Mouse (Mus musculus): ENCODE results near the gene Snrpn. TPM values are rescaled to one million over a fixed set of nuclear protein-coding genes. Genes with fewer than 3 reads are reported as not detected.
A peak's percentile ranks its signal among the peaks of the same experiment; 100 is the strongest.
"Not testable (repeated sequence)": the region's sequence is repeated elsewhere in the genome, so short reads cannot be mapped to it uniquely, and the experiment has no call there.

The Snrpn gene
- 27.9 and 28.2 TPM in 2 replicates for polyA plus RNA-seq (2015; fragmentation: Nextera tagmentation; extraction: Ambion mirVana)

GRCm38 (mm10) chr7:60139742-60140480 lies at the start of gene Snrpn:
Gene Snrpn (minus strand): TSS chr7:60140219.
- ATAC-seq: no peak
- Histone ChIP-seq H3K4me1 (replicated peaks; ENCODE audit: control insufficient read depth, insufficient read depth, low read length) (no peaks in the 10 kb centered on the region), H3K9me3 (ENCODE audit: control insufficient read depth) (no peaks in the 10 kb centered on the region), H3K36me3 (ENCODE audit: control insufficient read depth, insufficient read depth) (no peaks in the 10 kb centered on the region), H3K27me3 (replicated peaks; ENCODE audit: control insufficient read depth, insufficient read depth, low read length) (no peaks in the 10 kb centered on the region), H3K4me2 (replicated peaks; ENCODE audit: low read depth) (no peak within 1 kb of the TSS), H3K27ac (ENCODE audit: low read depth, low read length) (no peak within 1 kb of the TSS), H3K4me3 (ENCODE audit: low read depth, low read length) (no peak within 1 kb of the TSS), H3K9ac (ENCODE audit: low read depth, low read length) (no peak within 1 kb of the TSS)
- TF ChIP-seq CTCF (IDR thresholded peaks at IDR 0.05; ENCODE audit: low read depth): no peak
- WGBS: 49% methylated on average over 4 of the region's 4 CpGs

- Histone ChIP-seq H3K9me3 (ENCODE audit: control insufficient read depth) (no peaks in the 10 kb centered on the region), H3K4me3 (ENCODE audit: low read depth, low read length) (no peak overlapping the region), H3K9ac (ENCODE audit: low read depth, low read length) (no peak overlapping the region), H3K4me2 (replicated peaks; ENCODE audit: low read depth) (no peak overlapping the region), H3K27ac (ENCODE audit: low read depth, low read length) (no peak overlapping the region), H3K27me3 (replicated peaks; ENCODE audit: control insufficient read depth, insufficient read depth, low read length) (no peaks in the 10 kb centered on the region), H3K4me1 (replicated peaks; ENCODE audit: control insufficient read depth, insufficient read depth, low read length) (no peaks in the 10 kb centered on the region), H3K36me3 (ENCODE audit: control insufficient read depth, insufficient read depth) (no peaks in the 10 kb centered on the region)
- ATAC-seq: no peak
- no peak for TF ChIP-seq CTCF (IDR thresholded peaks at IDR 0.05; ENCODE audit: low read depth)
- 50% methylated on average over 5 of the region's 5 CpGs for WGBS
Observed at GRCm38 (mm10) chr7:60170250-60171185, 30.5 kb upstream of the Snrpn start.

DNA sequence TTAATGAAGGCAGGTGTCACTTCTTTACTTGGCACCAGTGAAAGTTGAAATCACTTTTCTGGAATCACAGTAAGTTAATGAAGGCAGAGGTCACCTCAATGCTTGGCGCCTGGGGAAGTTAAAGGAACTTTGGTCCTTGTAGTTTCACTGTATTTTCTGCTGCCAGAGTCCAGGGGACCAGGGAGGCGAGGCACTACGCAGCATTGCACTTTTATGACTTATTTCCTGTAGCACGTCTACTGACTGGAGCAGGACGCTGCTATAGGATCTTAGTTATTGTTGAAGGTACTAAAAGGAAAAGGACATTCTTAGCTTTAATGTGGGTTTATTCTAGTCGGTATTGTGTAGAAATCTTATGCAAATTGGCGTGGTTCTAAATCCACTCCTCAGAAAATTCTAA lies 14.7 kb downstream of the Snrpn start:
- ATAC-seq: peak; percentile 74
- no peaks in the 10 kb centered on the region for H3K4me1 ChIP-seq (replicated peaks; ENCODE audit: control insufficient read depth, insufficient read depth, low read length)
- no peak overlapping the region for H3K9ac ChIP-seq (ENCODE audit: low read depth, low read length)
- no peaks in the 10 kb centered on the region for H3K27me3 ChIP-seq (replicated peaks; ENCODE audit: control insufficient read depth, insufficient read depth, low read length)
- no peaks in the 10 kb centered on the region for H3K36me3 ChIP-seq (ENCODE audit: control insufficient read depth, insufficient read depth)
- no peak for TF ChIP-seq CTCF (IDR thresholded peaks at IDR 0.05; ENCODE audit: low read depth)
- H3K9me3 ChIP-seq (ENCODE audit: control insufficient read depth): no peaks in the 10 kb centered on the region
- H3K4me3 ChIP-seq (ENCODE audit: low read depth, low read length): no peak overlapping the region
- no peak overlapping the region for H3K4me2 ChIP-seq (replicated peaks; ENCODE audit: low read depth)
- no peak overlapping the region for H3K27ac ChIP-seq (ENCODE audit: low read depth, low read length)
- 55% methylated on average over 7 of the region's 7 CpGs for WGBS

DNA sequence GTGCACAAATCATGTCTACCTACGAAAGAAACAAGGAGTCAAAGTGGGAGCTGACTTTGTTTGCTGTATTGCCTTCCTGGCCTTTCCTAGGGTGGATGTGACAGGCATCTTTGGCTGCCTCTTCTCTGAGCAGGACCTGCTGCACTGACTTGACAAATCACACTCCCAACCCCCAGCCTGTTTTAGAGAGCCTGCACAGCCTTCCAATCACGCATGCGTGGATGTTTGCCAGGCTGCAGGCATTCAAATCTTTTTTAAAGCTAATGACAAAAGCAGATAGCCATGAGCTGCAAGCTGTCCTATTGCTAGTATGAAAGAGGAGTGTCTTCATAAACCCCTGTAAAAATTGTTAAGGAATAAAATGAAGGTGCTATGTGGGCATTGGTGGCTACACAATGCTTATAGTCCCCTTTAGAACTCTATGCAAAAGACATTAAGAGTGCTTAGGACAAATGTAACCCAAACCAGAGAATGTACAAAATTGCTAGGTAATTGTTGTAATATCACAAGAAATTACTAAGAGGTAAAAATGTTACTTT lies 16.9 kb downstream of the Snrpn start:
- H3K27me3 ChIP-seq (replicated peaks; ENCODE audit: control insufficient read depth, insufficient read depth, low read length); H3K4me3 ChIP-seq (ENCODE audit: low read depth, low read length); H3K4me1 ChIP-seq (replicated peaks; ENCODE audit: control insufficient read depth, insufficient read depth, low read length); H3K9ac ChIP-seq (ENCODE audit: low read depth, low read length); H3K27ac ChIP-seq (ENCODE audit: low read depth, low read length); H3K9me3 ChIP-seq (ENCODE audit: control insufficient read depth); ATAC-seq; H3K36me3 ChIP-seq (ENCODE audit: control insufficient read depth, insufficient read depth); H3K4me2 ChIP-seq (replicated peaks; ENCODE audit: low read depth): not testable (repeated sequence)
- 48% methylated on average over 3 of the region's 3 CpGs for WGBS

GRCm38 (mm10) chr7:60122434-60123085 lies 17.5 kb downstream of the Snrpn start:
- ATAC-seq: no peak
- Histone ChIP-seq H3K27ac (ENCODE audit: low read depth, low read length) (no peak overlapping the region), H3K9ac (ENCODE audit: low read depth, low read length) (no peak overlapping the region), H3K4me1 (replicated peaks; ENCODE audit: control insufficient read depth, insufficient read depth, low read length) (no peaks in the 10 kb centered on the region), H3K9me3 (ENCODE audit: control insufficient read depth) (no peaks in the 10 kb centered on the region), H3K4me3 (ENCODE audit: low read depth, low read length) (no peak overlapping the region), H3K4me2 (replicated peaks; ENCODE audit: low read depth) (no peak overlapping the region), H3K36me3 (ENCODE audit: control insufficient read depth, insufficient read depth) (no peaks in the 10 kb centered on the region), H3K27me3 (replicated peaks; ENCODE audit: control insufficient read depth, insufficient read depth, low read length) (no peaks in the 10 kb centered on the region)
- 44% methylated on average over 2 of the region's 2 CpGs for WGBS
- TF ChIP-seq CTCF (IDR thresholded peaks at IDR 0.05; ENCODE audit: low read depth): no peak

Measured in intestine, postnatal 0 days (tissue).